Comparison of ENCODE assay signal across 13 mouse cellular contexts in genomic region chr6:145499574-145500546, GRCm38 (mm10).
A peak's percentile ranks its signal among the peaks of the same experiment; 100 is the strongest.
DNase-seq lines count a peak whose midpoint lies in the region; ATAC-seq lines count a peak whose summit lies in the region.
"Had no signal": no experiment of that assay in that cellular context is flagged by ENCODE, and none has a peak within 500 bp of the region (broad histone marks: within the 10 kb centered on the region; RNA-seq: fewer than 3 reads in every experiment).

No protein-coding gene starts in this region.

- H3K4me2 ChIP-seq in lung, embryonic 16.5 days (ENCODE audit: low read depth, low read length): no peak overlapping the region
- no peak overlapping the region for H3K4me2 ChIP-seq in neural tube, embryonic 15.5 days
- no peak overlapping the region for H3K4me2 ChIP-seq in heart, embryonic 11.5 days
- H3K4me2 ChIP-seq in forebrain, embryonic 16.5 days (ENCODE audit: low read length): no peak overlapping the region
- H3K4me2 ChIP-seq: hindbrain, embryonic 14.5 days; neural tube, embryonic 13.5 days had no signal

- peaks cover 6% of the 10 kb centered on the region; the same call in 1 of the 2 replicates for H3K4me1 ChIP-seq in lung, embryonic 16.5 days (replicated peaks; ENCODE audit: control insufficient read depth, insufficient read depth, low read length)
- no peaks in the 10 kb centered on the region for H3K4me1 ChIP-seq in neural tube, embryonic 15.5 days
- peaks cover 4% of the 10 kb centered on the region; the same call in 1 of the 2 replicates for H3K4me1 ChIP-seq in heart, embryonic 11.5 days (ENCODE audit: control insufficient read depth, insufficient read depth, low read length)
- peaks cover 5% of the 10 kb centered on the region; the same call in 1 of the 2 replicates for H3K4me1 ChIP-seq in forebrain, embryonic 16.5 days (replicated peaks; ENCODE audit: control insufficient read depth, insufficient read depth, low read length)
- H3K4me1 ChIP-seq: neural tube, embryonic 13.5 days had no signal

- H3K4me3 ChIP-seq in lung, embryonic 16.5 days (ENCODE audit: low read length): no peak overlapping the region
- no peak overlapping the region for H3K4me3 ChIP-seq in neural tube, embryonic 15.5 days (replicated peaks)
- H3K4me3 ChIP-seq in heart, embryonic 11.5 days (ENCODE audit: low read depth, low read length): no peak overlapping the region
- H3K4me3 ChIP-seq in forebrain, embryonic 16.5 days (replicated peaks; ENCODE audit: low read length): no peak overlapping the region
- H3K4me3 ChIP-seq: neural tube, embryonic 13.5 days had no signal

- H3K9me3 ChIP-seq in lung, embryonic 16.5 days (ENCODE audit: control insufficient read depth, low read length): peaks cover 3% of the 10 kb centered on the region; the same call in 1 of the 2 replicates
- no peaks in the 10 kb centered on the region for H3K9me3 ChIP-seq in neural tube, embryonic 15.5 days (replicated peaks)
- H3K9me3 ChIP-seq in heart, embryonic 11.5 days (replicated peaks; ENCODE audit: control insufficient read depth, low read length): no peaks in the 10 kb centered on the region
- peaks cover 2% of the 10 kb centered on the region; the same call in 1 of the 2 replicates for H3K9me3 ChIP-seq in forebrain, embryonic 16.5 days (ENCODE audit: control insufficient read depth, low read length)

- 47% methylated on average over 19 of the region's 19 CpGs for WGBS in lung, embryonic 16.5 days
- 79% methylated on average over 19 of the region's 19 CpGs for WGBS in neural tube, embryonic 15.5 days
- WGBS in heart, embryonic 11.5 days (ENCODE audit: insufficient replicate concordance): 74% methylated on average over 19 of the region's 19 CpGs
- WGBS in forebrain, embryonic 16.5 days: 82% methylated on average over 19 of the region's 19 CpGs

- peak; percentile 44 for DNase-seq in heart, adult 11 months
- no peak for DNase-seq in heart, adult 8-10 months (ENCODE audit: low spot score)
- peak; percentile 12 to 27 for DNase-seq in adrenal gland, postnatal 36 days
- peak; percentile 26 to 45 for DNase-seq in kidney, postnatal 36 days
- DNase-seq: cerebellum, adult 9-11 months; midbrain, embryonic 14.5 days; thymus, postnatal 14 days had no signal

- no peaks in the 10 kb centered on the region for H3K36me3 ChIP-seq in lung, embryonic 16.5 days (ENCODE audit: control insufficient read depth, insufficient read depth, low read length)
- H3K36me3 ChIP-seq in neural tube, embryonic 15.5 days: no peaks in the 10 kb centered on the region
- no peaks in the 10 kb centered on the region for H3K36me3 ChIP-seq in heart, embryonic 11.5 days (ENCODE audit: control insufficient read depth, insufficient read depth, low read length)
- no peaks in the 10 kb centered on the region for H3K36me3 ChIP-seq in forebrain, embryonic 16.5 days (ENCODE audit: control insufficient read depth, insufficient read depth)
- H3K36me3 ChIP-seq: neural tube, embryonic 13.5 days had no signal

- H3K27ac ChIP-seq in lung, embryonic 16.5 days (ENCODE audit: low read length): no peak overlapping the region
- H3K27ac ChIP-seq in neural tube, embryonic 15.5 days (replicated peaks): no peak overlapping the region
- H3K27ac ChIP-seq in heart, embryonic 11.5 days (ENCODE audit: low read depth, low read length): no peak overlapping the region
- no peak overlapping the region for H3K27ac ChIP-seq in forebrain, embryonic 16.5 days (ENCODE audit: low read length)
- H3K27ac ChIP-seq: hindbrain, embryonic 14.5 days; neural tube, embryonic 13.5 days had no signal

- H3K27me3 ChIP-seq in lung, embryonic 16.5 days (ENCODE audit: control insufficient read depth, insufficient read depth, low read depth, low read length): no peaks in the 10 kb centered on the region
- H3K27me3 ChIP-seq in neural tube, embryonic 15.5 days (replicated peaks): no peaks in the 10 kb centered on the region
- H3K27me3 ChIP-seq in heart, embryonic 11.5 days (ENCODE audit: control insufficient read depth, insufficient read depth, low read length): no peaks in the 10 kb centered on the region
- H3K27me3 ChIP-seq in forebrain, embryonic 16.5 days (replicated peaks; ENCODE audit: control insufficient read depth, insufficient read depth, low read length): no peaks in the 10 kb centered on the region
- H3K27me3 ChIP-seq: neural tube, embryonic 13.5 days had no signal

- no peak overlapping the region for H3K9ac ChIP-seq in lung, embryonic 16.5 days (ENCODE audit: low read length)
- H3K9ac ChIP-seq in neural tube, embryonic 15.5 days (replicated peaks): no peak overlapping the region
- no peak overlapping the region for H3K9ac ChIP-seq in heart, embryonic 11.5 days (ENCODE audit: low read depth, low read length)
- no peak overlapping the region for H3K9ac ChIP-seq in forebrain, embryonic 16.5 days (replicated peaks; ENCODE audit: low read depth, low read length)
- H3K9ac ChIP-seq: hindbrain, embryonic 14.5 days; neural tube, embryonic 13.5 days had no signal

- peak; percentile 48 for ATAC-seq in lung, embryonic 16.5 days (ENCODE audit: low read depth)
- no peak for ATAC-seq in neural tube, embryonic 15.5 days (ENCODE audit: low FRiP score)
- no peak for ATAC-seq in heart, embryonic 11.5 days (replicated peaks; ENCODE audit: insufficient number of reproducible peaks, low FRiP score, low TSS enrichment)
- no peak for ATAC-seq in forebrain, embryonic 16.5 days
